Mouse (Mus musculus) liver, embryonic 14.5 days (tissue): Measurements from ENCODE around the gene Olfr1288.

Source experiments
- CTCF ChIP-seq: IDR thresholded peaks from 2 replicates; pipeline ENCODE4 v1.5.1; 2016; ENCODE audit warnings: antibody characterized with exemption, low read depth, control low read depth
- EP300 ChIP-seq: IDR thresholded peaks from 2 replicates; pipeline ENCODE4 v1.6.1; 2016; ENCODE audit warnings: antibody characterized with exemption, low read depth

- TF ChIP-seq EP300 (no peak), CTCF (no peak)
These were observed 6.6 kb downstream of the Olfr1288 start, which contains the start of gene Olfr1289 for GRCm38 (mm10) chr2:111480519-111480918.
